Mouse (Mus musculus) WW6 (cell line): ENCODE results near the gene Cd300lf.

ENCODE experiments used
- DNase-seq: peaks from one replicate; pipeline ENCODE4 v3.0.0-alpha.2; 2013; ENCODE audit warnings: low read depth, low spot score

Gene Cd300lf

GRCm38 (mm10) chr11:115133800-115134199, at the start of gene Cd300lf:
TSS of gene Cd300lf (minus strand) at chr11:115133992.
- DNase-seq = no peak

- DNase-seq = no peak
Measured at GRCm38 (mm10) chr11:115181913-115182638, 48.3 kb upstream of the Cd300lf start.

GRCm38 (mm10) chr11:115179881-115180280, 46.1 kb upstream of the Cd300lf start:
- no peak for DNase-seq

GRCm38 (mm10) chr11:115179191-115179590, 45.4 kb upstream of the Cd300lf start:
- DNase-seq = no peak

GRCm38 (mm10) chr11:115178766-115179165, 45.0 kb upstream of the Cd300lf start:
- no peak for DNase-seq

GRCm38 (mm10) chr11:115177559-115178195, 43.9 kb upstream of the Cd300lf start:
- no peak for DNase-seq

GRCm38 (mm10) chr11:115176399-115177190, 42.8 kb upstream of the Cd300lf start:
- DNase-seq = no peak

- DNase-seq = no peak
Measured at GRCm38 (mm10) chr11:115173549-115174339, 40.0 kb upstream of the Cd300lf start.

- DNase-seq = no peak
Measured at GRCm38 (mm10) chr11:115172825-115173287, 39.1 kb upstream of the Cd300lf start.

GRCm38 (mm10) chr11:115171125-115171524, 37.3 kb upstream of the Cd300lf start:
- DNase-seq = no peak

- no peak for DNase-seq
Measured at GRCm38 (mm10) chr11:115169430-115169829, 35.6 kb upstream of the Cd300lf start.

GRCm38 (mm10) chr11:115167631-115168249, 33.9 kb upstream of the Cd300lf start:
- no peak for DNase-seq

GRCm38 (mm10) chr11:115166776-115167175, 33.0 kb upstream of the Cd300lf start:
- DNase-seq = no peak

GRCm38 (mm10) chr11:115164976-115165374, 31.2 kb upstream of the Cd300lf start:
- DNase-seq = no peak

GRCm38 (mm10) chr11:115164341-115164975, 30.7 kb upstream of the Cd300lf start:
- DNase-seq = no peak

GRCm38 (mm10) chr11:115163568-115164150, 29.9 kb upstream of the Cd300lf start:
- no peak for DNase-seq

GRCm38 (mm10) chr11:115162832-115163480, 29.2 kb upstream of the Cd300lf start, which contains the start of gene Slc9a3r1:
TSS of gene Slc9a3r1 (plus strand) at chr11:115163341.
- peak; percentile 100 for DNase-seq

GRCm38 (mm10) chr11:115162205-115162601, 28.4 kb upstream of the Cd300lf start:
- no peak for DNase-seq

GRCm38 (mm10) chr11:115161578-115162204, 27.9 kb upstream of the Cd300lf start:
- DNase-seq = no peak
